Mouse (Mus musculus) skeletal muscle tissue, postnatal 0 days (tissue): ENCODE data around the gene Ube2dnl1. TPM values are rescaled to one million over a fixed set of nuclear protein-coding genes. Genes with fewer than 3 reads are reported as not detected.

ENCODE experiments used
- polyA plus RNA-seq: library from polyadenylated mRNA; unstranded; fragments of >200 nt; fragmentation: Nextera tagmentation; extraction: Ambion mirVana; gene quantifications from 2 replicates; pipeline ENCODE4 v1.2.1, GENCODE M21; 2015

Ube2dnl1 gene
- polyA plus RNA-seq, result not detected in 2 replicates

GRCm38 (mm10) chrX:114904712-114905111 is at the start of gene Ube2dnl1:
TSS of gene Ube2dnl1 (plus strand) at chrX:114905012.

GRCm38 (mm10) chrX:114907282-114907681 is 2.5 kb downstream of the Ube2dnl1 start, which contains the start of gene Ube2dnl2:
TSS of gene Ube2dnl2 (plus strand) at chrX:114907582.

Other genes starting within 250 kb of the Ube2dnl1 start
- gene Ube2dnl2, start 2.6 kb downstream of the Ube2dnl1 start, polyA plus RNA-seq, result not detected in 2 replicates